Mouse (Mus musculus) olfactory bulb, adult 2 months (tissue): ENCODE results near the gene Rexo1. TPM values are rescaled to one million over a fixed set of nuclear protein-coding genes. Genes with fewer than 3 reads are reported as not detected.

Source experiments
- H3K27ac ChIP-seq: fragments of 200-500 bp; 2 replicates; pipeline ENCODE4 v1.5.1; 2012; ENCODE audit warnings: low read depth, low read length; ENCODE audit not compliant: insufficient read depth
- H3K4me1 ChIP-seq: fragments of 200-500 bp; 2 replicates; pipeline ENCODE4 v1.6.1; 2012; ENCODE audit warnings: low read length; ENCODE audit not compliant: control insufficient read depth, insufficient read depth
- H3K4me3 ChIP-seq: fragments of 200-500 bp; 2 replicates; pipeline ENCODE4 v1.5.1; 2012; ENCODE audit warnings: mild to moderate bottlenecking, low read depth, low read length, moderate library complexity; ENCODE audit not compliant: insufficient read depth
- CTCF ChIP-seq: fragments of 200-500 bp; IDR thresholded peaks from 2 replicates; pipeline ENCODE4 v1.5.1; 2012; ENCODE audit warnings: low read depth, mild to moderate bottlenecking, low read length, moderate library complexity; ENCODE audit not compliant: insufficient read depth
- POLR2A ChIP-seq: fragments of 200-500 bp; IDR thresholded peaks from 2 replicates; pipeline ENCODE4 v1.6.1; 2012; ENCODE audit warnings: mild to moderate bottlenecking, low read depth, low read length, moderate library complexity; ENCODE audit not compliant: insufficient read depth
- WGBS: fragments of 180-500 bp; shearing (Covaris S2); methylation state at CpG from one replicate; pipeline ENCODE4 v1.1.7; 2018; 5-methylcytosine and 5-hydroxymethylcytosine counted together
- polyA plus RNA-seq: library from polyadenylated mRNA; stranded (reverse); fragments of >200 nt; gene quantifications from 2 replicates; pipeline ENCODE4 v1.2.4, GENCODE M21; 2012; ENCODE audit warnings: low replicate concordance; ENCODE audit not compliant: missing spikeins, insufficient read depth, insufficient read length

The Rexo1 gene
- polyA plus RNA-seq, 1 experiment: not detected

GRCm38 (mm10) chr10:80576351-80577194 is 15.2 kb upstream of the Rexo1 start:
- no peak for TF ChIP-seq CTCF
- no peak for TF ChIP-seq POLR2A
- peaks cover 45% of the 10 kb centered on the region for H3K4me1 ChIP-seq
- H3K4me3 ChIP-seq: peak overlapping the region; percentile 86
- WGBS: under 1% methylated on average over 94 of the region's 96 CpGs
- peak overlapping the region; percentile 88 for H3K27ac ChIP-seq

DNA sequence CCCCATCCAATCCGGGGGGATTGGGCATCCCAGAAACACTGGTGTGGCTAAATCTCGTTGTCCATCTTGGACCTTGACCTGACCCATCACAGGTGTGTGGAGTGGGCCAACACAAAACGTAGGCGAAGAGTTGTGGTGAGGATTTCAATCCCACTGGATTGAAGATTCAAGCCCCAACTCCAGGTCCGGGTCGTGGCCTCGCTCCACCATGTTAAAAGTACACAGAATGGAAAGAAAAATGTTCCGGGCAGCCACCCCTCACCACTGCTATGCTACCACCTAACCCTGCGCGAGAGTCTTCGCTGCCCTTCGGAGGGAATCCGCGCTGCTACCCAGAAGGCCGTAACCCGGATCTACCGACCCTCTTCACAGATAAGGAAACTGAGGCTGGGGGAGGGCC is 14.6 kb upstream of the Rexo1 start:
- TF ChIP-seq CTCF (no peak), POLR2A (no peak)
- Histone ChIP-seq H3K4me3 (peak overlapping the region; percentile 86), H3K27ac (peak overlapping the region; percentile 88), H3K4me1 (peaks cover 52% of the 10 kb centered on the region)
- 15% methylated on average over 17 of the region's 17 CpGs for WGBS

DNA sequence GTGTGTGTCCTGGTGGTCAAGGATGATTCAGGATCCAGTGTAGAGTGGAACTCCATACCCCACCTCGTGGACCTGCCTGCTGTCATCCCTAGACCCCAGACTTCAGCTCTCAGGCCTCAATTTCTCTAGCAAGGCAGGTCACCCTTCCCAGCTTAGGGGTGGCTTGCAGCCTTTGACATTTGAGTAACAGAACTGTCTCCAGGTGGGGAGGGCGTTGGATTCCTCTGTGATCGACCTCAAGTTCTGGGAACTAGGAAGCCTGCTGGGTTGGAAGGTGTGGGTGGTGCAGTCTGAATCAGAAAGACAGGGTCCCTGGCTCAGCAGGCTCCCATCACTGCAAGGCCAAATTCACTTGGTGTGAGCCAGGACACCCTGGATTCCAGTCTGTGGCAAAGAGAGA is 13.5 kb upstream of the Rexo1 start:
- Histone ChIP-seq H3K4me3 (peak overlapping the region; percentile 86), H3K27ac (peak overlapping the region; percentile 88)

DNA sequence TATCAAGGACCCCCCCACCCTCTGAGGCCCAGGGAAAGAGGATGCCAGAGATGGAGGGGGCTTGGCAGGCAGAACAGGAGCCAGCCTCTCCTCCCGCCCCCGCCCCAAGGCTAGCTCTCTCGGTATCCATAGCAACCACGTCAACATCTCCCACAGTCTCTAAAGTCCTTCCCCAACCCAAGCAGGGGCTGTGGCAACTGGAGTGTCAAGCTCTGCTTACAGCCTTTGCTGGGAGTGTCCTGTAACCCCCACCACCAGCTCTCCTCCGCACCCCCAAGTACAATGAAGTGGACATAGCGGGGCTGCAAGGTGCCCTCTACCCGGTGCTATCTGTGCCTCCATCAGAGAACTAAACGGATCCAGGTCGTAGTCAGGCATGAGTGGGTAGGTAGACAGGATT is 12.6 kb upstream of the Rexo1 start:
- H3K27ac ChIP-seq: peak overlapping the region; percentile 94
- H3K4me3 ChIP-seq: peak overlapping the region; percentile 37
- H3K4me1 ChIP-seq: peaks cover 71% of the 10 kb centered on the region
- TF ChIP-seq POLR2A (0 out of 2 replicates have a peak, but pooled peaks have one; percentile 23), CTCF (no peak)
- 31% methylated on average over 9 of the region's 9 CpGs for WGBS

More for the DNA sequence above, 13.5 kb upstream of the Rexo1 start:
- peaks cover 61% of the 10 kb centered on the region for H3K4me1 ChIP-seq
- no peak for TF ChIP-seq CTCF
- no peak for TF ChIP-seq POLR2A
- WGBS: 39% methylated on average over 3 of the region's 3 CpGs

DNA sequence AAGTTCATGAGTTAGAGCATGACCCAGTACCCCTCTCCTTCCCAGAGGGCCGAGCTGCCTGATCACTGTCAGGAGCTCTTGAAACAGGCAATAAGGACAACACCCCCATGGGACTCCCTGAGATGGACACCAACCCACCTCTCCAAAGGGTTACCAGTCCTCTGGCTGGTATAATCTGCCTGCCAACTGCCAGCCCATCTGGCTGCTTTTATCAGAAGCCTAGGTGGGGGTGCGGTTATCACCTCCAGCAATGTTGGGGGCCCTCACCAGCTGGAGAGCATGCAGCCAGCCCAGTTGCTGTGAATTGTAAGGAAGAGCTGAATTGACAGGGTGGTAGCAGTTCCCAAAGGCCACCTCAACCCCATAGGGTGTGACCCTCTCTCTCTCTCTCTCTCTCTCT is 11.1 kb upstream of the Rexo1 start:
- TF ChIP-seq CTCF (no peak), POLR2A (no peak)
- Histone ChIP-seq H3K4me1 (peaks cover 72% of the 10 kb centered on the region), H3K27ac (peak overlapping the region; percentile 94), H3K4me3 (no peak overlapping the region)
- 73% methylated on average over 2 of the region's 2 CpGs for WGBS

DNA sequence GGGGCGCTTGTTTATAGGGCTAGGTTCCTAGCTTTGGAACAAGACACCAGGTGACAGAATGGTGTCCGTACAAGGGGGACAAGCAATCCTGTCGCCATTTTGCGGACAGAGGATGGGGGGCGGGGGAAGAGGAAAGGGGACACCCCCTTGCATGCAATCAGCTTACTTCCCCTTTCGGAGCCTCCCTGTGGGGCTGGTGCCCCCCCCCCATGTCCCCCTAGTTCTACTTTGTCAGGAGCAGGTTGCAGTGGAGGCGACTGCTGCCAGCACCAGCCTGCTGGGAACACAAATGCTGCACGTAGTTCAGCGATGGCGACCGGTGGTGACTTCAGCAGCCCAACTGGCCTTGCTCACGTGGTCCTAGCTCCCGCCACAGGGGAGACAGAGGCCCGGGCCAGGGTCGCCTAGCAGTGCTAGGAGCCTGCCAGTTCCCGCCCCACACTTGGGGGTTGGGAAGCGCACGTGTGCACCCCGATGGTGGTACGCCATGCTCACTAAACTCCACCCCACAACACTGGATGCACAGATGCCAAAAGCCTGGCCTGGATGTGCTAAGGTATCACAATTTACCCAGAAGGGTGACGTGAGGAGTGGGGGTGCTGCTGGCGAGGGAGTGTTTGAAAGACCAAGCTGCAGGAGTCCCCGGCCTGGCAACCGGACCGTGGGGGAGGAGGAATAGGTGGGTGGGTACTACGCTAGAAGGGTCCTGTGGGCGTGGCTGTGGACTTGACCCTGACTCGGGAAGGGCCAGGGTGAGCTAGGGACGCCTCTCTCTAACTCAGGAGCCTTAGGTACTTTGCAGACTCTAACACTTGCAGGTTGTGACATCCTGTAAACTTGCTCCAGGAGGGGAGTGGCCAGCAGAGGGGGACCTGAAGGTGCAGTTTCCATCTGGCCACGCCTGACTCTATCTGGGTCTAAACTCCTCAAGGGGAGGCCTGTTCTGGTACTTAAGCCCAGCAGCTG is 9.8 kb upstream of the Rexo1 start:
- H3K4me3 ChIP-seq: peak overlapping the region; percentile 20
- 18% methylated on average over 30 of the region's 30 CpGs for WGBS
- peak overlapping the region; percentile 94 for H3K27ac ChIP-seq
- TF ChIP-seq CTCF (no peak), POLR2A (no peak)
- peaks cover 82% of the 10 kb centered on the region for H3K4me1 ChIP-seq

- H3K27ac ChIP-seq: peak overlapping the region; percentile 94
- peak overlapping the region; percentile 20; the same call in 1 of the 2 replicates for H3K4me3 ChIP-seq
- peaks cover 86% of the 10 kb centered on the region for H3K4me1 ChIP-seq
- WGBS: 75% methylated on average over 10 of the region's 10 CpGs
- TF ChIP-seq POLR2A (no peak), CTCF (no peak)
Measured at GRCm38 (mm10) chr10:80570419-80570818, 9.1 kb upstream of the Rexo1 start.

GRCm38 (mm10) chr10:80569664-80570066 is 8.3 kb upstream of the Rexo1 start:
- TF ChIP-seq POLR2A (no peak), CTCF (no peak)
- 52% methylated on average over 10 of the region's 10 CpGs for WGBS
- peak overlapping the region; percentile 94 for H3K27ac ChIP-seq
- H3K4me3 ChIP-seq: no peak overlapping the region
- peaks cover 78% of the 10 kb centered on the region for H3K4me1 ChIP-seq

- Histone ChIP-seq H3K27ac (peak overlapping the region; percentile 94), H3K4me1 (peaks cover 78% of the 10 kb centered on the region), H3K4me3 (no peak overlapping the region)
- 96% methylated on average over 29 of the region's 29 CpGs for WGBS
- no peak for TF ChIP-seq POLR2A
- no peak for TF ChIP-seq CTCF
Measured at GRCm38 (mm10) chr10:80568876-80569275, 7.5 kb upstream of the Rexo1 start.
